Mouse (Mus musculus) heart, adult 2 months (tissue): ENCODE measurements around the gene Eif3c. TPM values are rescaled to one million over a fixed set of nuclear protein-coding genes. Genes with fewer than 3 reads are reported as not detected.

Experiments
- DNase-seq, 2 experiments: peaks; one replicate each; pipeline ENCODE4 v3.0.0; 2021
- H3K27ac ChIP-seq: fragments of 200-600 bp; 2 replicates; pipeline ENCODE4 v1.8.1; 2022
- H3K27me3 ChIP-seq: fragments of 200-500 bp; 2 replicates; pipeline ENCODE4 v1.6.1; 2012; ENCODE audit warnings: mild to moderate bottlenecking, low read length, inconsistent platforms, mixed read lengths; ENCODE audit not compliant: control insufficient read depth, insufficient read depth
- H3K36me3 ChIP-seq: fragments of 200-500 bp; 2 replicates; pipeline ENCODE4 v1.6.1; 2012; ENCODE audit warnings: low read length, inconsistent platforms; ENCODE audit not compliant: control insufficient read depth, insufficient read depth
- H3K4me1 ChIP-seq: fragments of 200-500 bp; 2 replicates; pipeline ENCODE4 v1.6.1; 2011; ENCODE audit warnings: low read length; ENCODE audit not compliant: control insufficient read depth, insufficient read depth
- H3K4me3 ChIP-seq: fragments of 200-600 bp; 2 replicates; pipeline ENCODE4 v1.8.1; 2022
- H3K79me2 ChIP-seq: fragments of 200-500 bp; replicated peaks from 2 replicates; pipeline ENCODE4 v1.6.1; 2012; ENCODE audit warnings: mild to moderate bottlenecking, inconsistent platforms, low read length, moderate library complexity, mixed read lengths; ENCODE audit not compliant: control insufficient read depth, insufficient read depth
- H3K9ac ChIP-seq: fragments of 200-500 bp; 2 replicates; pipeline ENCODE4 v1.6.1; 2012; ENCODE audit warnings: low read depth, mild to moderate bottlenecking, control low read depth, inconsistent platforms, low read length, mixed read lengths
- CTCF ChIP-seq: fragments of 200-600 bp; IDR thresholded peaks from 2 replicates; pipeline ENCODE4 v1.8.1; 2022; ENCODE audit warnings: antibody characterized with exemption, mild to moderate bottlenecking, moderate library complexity
- EP300 ChIP-seq: fragments of 200-500 bp; IDR thresholded peaks from 2 replicates; pipeline ENCODE4 v1.6.1; 2011; ENCODE audit warnings: low read depth, low read length, control low read depth; ENCODE audit not compliant: insufficient read depth
- POLR2A ChIP-seq: fragments of 200-500 bp; IDR thresholded peaks from 2 replicates; pipeline ENCODE4 v1.6.1; 2011; ENCODE audit warnings: mild to moderate bottlenecking, low read depth, low read length, control low read depth; ENCODE audit not compliant: insufficient read depth
- WGBS: fragments of 180-500 bp; shearing (Covaris S2); methylation state at CpG from one replicate; pipeline ENCODE4 v1.1.7; 2018; 5-methylcytosine and 5-hydroxymethylcytosine counted together
- intact Hi-C: fragments of 180-260 bp; cut with DNase I; formaldehyde crosslinking; loops from one replicate; pipeline ENCODE4 v1.15.1; 2025
- polyA plus RNA-seq: library from polyadenylated mRNA; depleted of rRNA; stranded (reverse); fragments of >200 nt; gene quantifications from 2 replicates; pipeline ENCODE4 v1.2.3, GENCODE M21; 2012
- total RNA-seq, 2 experiments: library from RNA; stranded (reverse); gene quantifications; 2 replicates each; pipeline ENCODE4 v1.2.3; 2021

Eif3c gene
- total and polyA plus RNA-seq, 3 experiments: 59.3 to 159 (median 133) TPM

DNA sequence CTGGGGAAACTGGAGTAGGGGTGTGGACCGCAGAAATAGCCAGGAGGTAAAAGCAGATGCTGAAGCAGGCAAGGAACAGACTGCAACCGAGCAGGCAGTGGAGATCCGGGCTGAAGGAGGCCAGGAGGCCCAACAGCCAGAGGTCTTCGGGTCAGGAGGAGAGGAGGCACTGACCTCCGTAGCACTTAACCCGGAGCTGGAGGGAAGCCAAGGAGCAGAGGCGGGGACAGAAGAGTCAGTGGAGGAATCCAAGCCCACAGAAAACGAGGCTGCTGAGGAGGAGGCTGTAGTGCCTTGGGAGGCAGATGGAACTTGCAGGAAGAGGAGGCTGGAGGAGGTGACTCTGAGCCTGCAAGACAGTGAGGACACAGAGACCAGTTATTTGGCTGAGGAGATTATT lies 20.6 kb upstream of the Eif3c start:
- H3K27ac ChIP-seq: no peak overlapping the region
- WGBS: 23% methylated on average over 8 of the region's 8 CpGs
- no peak overlapping the region for H3K9ac ChIP-seq
- H3K4me1 ChIP-seq: no peaks in the 10 kb centered on the region
- H3K79me2 ChIP-seq: no peaks in the 10 kb centered on the region
- no peaks in the 10 kb centered on the region for H3K36me3 ChIP-seq
- peak; percentile 45 to 59 for DNase-seq
- no peak overlapping the region for H3K4me3 ChIP-seq
- no peak for TF ChIP-seq EP300
- no peak for TF ChIP-seq POLR2A
- no peaks in the 10 kb centered on the region for H3K27me3 ChIP-seq
- intact Hi-C loops: loop anchor here (10.0 kb wide), 1 partner anchor 618 kb away; the partner anchor contains the start of genes Mylpf and Tbc1d10b

DNA sequence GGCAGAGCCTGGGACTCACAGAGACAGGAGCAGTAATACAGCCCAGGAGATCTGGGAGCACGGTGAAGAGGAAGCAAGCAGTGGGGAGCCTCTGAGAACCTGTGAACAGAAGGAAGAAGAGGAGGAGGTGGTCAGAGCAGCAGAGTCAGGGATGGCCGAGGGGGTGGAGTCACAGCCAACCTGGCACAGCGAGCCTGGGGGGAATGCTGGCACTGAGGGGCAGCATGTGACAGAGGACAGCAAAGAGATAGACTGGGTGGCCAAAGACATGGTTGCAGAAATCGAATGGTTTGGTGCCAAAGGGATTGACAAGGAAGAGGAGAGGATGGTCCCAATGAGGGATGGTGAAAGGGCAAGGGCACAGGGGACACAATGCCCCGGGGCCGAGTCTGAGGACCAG lies 19.5 kb upstream of the Eif3c start, which contains the start of gene Cln3:
Gene Cln3, minus strand, starts transcription at position 101 of the 400 bp plus-strand sequence.
- H3K27ac ChIP-seq: no peak within 1 kb of the TSS

DNA sequence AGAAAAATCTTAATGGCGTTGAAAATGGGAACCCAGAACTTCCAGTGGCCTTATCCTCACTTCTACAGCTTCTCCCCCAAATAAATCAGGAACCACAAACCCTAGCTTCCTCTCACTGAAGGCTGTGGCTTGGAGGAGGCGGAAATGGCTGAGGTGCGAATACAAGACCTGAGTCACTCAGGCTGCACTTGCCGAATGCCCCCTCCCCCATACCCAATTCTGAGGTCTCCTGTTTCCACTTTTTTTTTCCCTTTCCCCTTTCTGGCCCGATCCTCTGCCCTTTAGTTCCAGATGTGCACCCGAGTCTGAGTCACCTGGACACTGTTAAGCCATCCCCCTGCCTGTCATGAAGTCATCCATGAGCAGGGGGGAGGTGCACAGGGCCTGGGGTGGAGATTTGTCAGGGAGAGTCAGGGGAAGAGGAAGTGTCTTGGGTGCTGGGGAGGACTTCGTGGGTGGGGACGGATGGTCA lies 18.3 kb upstream of the Eif3c start, which contains the start of gene Apobr:
Gene Apobr, plus strand, starts transcription at position 437 of the 472 bp plus-strand sequence.
- H3K27ac ChIP-seq: peak within 1 kb of the TSS; percentile 97
- TF ChIP-seq CTCF: no peak
- no peak for TF ChIP-seq EP300
- TF ChIP-seq POLR2A: no peak
- H3K4me3 ChIP-seq: peak within 1 kb of the TSS; percentile 83; the same call in 1 of the 2 replicates
- H3K27me3 ChIP-seq: no peaks in the 10 kb centered on the region
- H3K79me2 ChIP-seq: no peaks in the 10 kb centered on the region
- DNase-seq: peak in 1 of 2 experiments; percentile 49
- intact Hi-C loops: loop anchor here (10.0 kb wide), 1 partner anchor 620 kb away; the partner anchor contains the start of genes Mylpf and Tbc1d10b
- 65% methylated on average over 8 of the region's 8 CpGs for WGBS
- no peak within 1 kb of the TSS for H3K9ac ChIP-seq
- no peaks in the 10 kb centered on the region for H3K36me3 ChIP-seq
- no peaks in the 10 kb centered on the region for H3K4me1 ChIP-seq

More for the DNA sequence above, 19.5 kb upstream of the Eif3c start, which contains the start of gene Cln3:
- 73% methylated on average over 6 of the region's 6 CpGs for WGBS
- Histone ChIP-seq H3K27me3 (no peaks in the 10 kb centered on the region), H3K9ac (no peak within 1 kb of the TSS), H3K79me2 (no peaks in the 10 kb centered on the region), H3K4me3 (no peak within 1 kb of the TSS), H3K36me3 (no peaks in the 10 kb centered on the region), H3K4me1 (no peaks in the 10 kb centered on the region)
- intact Hi-C loops: loop anchor here (10.0 kb wide), 1 partner anchor 619 kb away; the partner anchor contains the start of genes Mylpf and Tbc1d10b
- DNase-seq: no peak
- no peak for TF ChIP-seq POLR2A
- no peak for TF ChIP-seq CTCF
- TF ChIP-seq EP300: no peak

DNA sequence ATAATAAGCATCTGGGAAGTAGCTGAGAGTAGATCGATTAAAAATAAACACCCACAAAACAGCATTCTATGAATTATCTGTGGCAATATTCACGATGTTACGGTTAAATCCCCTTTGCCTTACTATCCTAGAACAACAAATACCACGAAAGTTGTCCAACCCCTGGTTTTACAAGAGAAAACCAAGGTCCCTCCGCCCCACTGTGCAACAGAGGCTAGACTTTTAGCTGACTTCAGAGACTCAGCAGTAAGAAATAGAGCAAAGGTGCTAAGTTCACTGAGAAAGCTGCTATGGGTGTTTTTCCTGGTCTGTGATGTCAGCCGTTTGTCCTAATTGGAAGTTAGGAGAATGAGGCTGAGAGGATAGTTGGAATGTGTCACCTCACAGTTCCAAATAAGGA lies 17.6 kb upstream of the Eif3c start:
- no peaks in the 10 kb centered on the region for H3K36me3 ChIP-seq
- DNase-seq: no peak
- H3K4me3 ChIP-seq: peak overlapping the region; percentile 83
- intact Hi-C loops: loop anchor here (1.0 to 10.0 kb wide), 3 partner anchors 17 to 621 kb away; partner anchors contain the start of genes Bola2, Eif3c, Mylpf and Slx1b
- no peaks in the 10 kb centered on the region for H3K4me1 ChIP-seq
- no peaks in the 10 kb centered on the region for H3K79me2 ChIP-seq
- peak overlapping the region; percentile 97 for H3K27ac ChIP-seq
- H3K27me3 ChIP-seq: no peaks in the 10 kb centered on the region
- WGBS: 47% methylated on average over 6 of the region's 6 CpGs
- TF ChIP-seq POLR2A (no peak), CTCF (no peak), EP300 (no peak)
- no peak overlapping the region for H3K9ac ChIP-seq

DNA sequence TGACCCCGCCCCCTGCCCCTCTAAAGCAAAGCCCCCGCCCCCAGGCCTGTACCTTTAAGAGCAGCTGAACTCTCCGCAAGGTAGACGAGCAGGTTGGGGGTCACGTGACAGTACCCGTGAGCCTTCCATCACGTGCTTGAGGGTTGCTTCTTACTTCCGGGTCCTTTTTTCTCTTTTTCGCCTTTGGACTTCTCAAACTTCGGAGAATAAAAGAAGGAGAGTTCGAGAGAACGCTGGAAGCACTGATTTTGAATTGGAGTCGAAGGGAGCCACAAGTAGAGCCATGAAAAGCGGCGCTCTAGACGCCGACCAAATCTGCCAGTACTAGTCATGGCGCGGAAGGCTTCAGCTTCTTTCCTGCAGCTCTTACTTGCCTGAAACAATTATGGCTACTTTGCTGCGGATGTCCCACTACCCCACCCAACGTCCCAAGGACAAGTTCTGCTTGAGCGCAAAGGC lies 17.1 kb upstream of the Eif3c start:
- Histone ChIP-seq H3K9ac (peak overlapping the region; percentile 62), H3K79me2 (no peaks in the 10 kb centered on the region), H3K4me1 (no peaks in the 10 kb centered on the region), H3K27me3 (no peaks in the 10 kb centered on the region), H3K36me3 (no peaks in the 10 kb centered on the region), H3K4me3 (peak overlapping the region; percentile 83), H3K27ac (peak overlapping the region; percentile 97)
- intact Hi-C loops: loop anchor here (1.0 to 10.0 kb wide), 3 partner anchors 16 to 622 kb away; partner anchors contain the start of genes Bola2, Eif3c, Mylpf and Slx1b
- 0 out of 2 replicates have a peak, but pooled peaks have one; percentile 48 for TF ChIP-seq EP300
- TF ChIP-seq CTCF: no peak
- peak; percentile 54 for TF ChIP-seq POLR2A
- under 1% methylated on average over 22 of the region's 22 CpGs for WGBS
- peak; percentile 86 to 88 for DNase-seq

DNA sequence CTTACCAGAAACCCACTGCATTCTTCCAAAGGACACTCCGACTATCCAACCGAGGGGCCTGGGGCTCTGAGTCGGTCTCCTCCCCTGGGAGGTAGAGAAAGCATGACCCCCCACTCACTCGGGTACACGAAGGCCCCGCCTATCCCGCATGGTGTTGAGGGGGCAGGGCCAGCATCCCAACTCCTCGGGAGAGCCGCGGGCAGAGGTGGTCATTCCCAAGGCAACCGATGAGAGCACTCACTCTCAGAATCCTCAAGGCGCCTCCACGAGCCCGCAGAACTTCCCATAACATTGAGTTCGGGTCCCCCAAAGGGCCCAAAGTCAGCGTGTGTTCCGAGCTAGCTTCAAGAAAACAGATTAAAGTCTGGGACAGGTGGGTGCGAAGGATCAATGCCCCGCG lies 16.5 kb upstream of the Eif3c start:
- DNase-seq: no peak
- intact Hi-C loops: loop anchor here (1.0 to 10.0 kb wide), 3 partner anchors 16 to 622 kb away; partner anchors contain the start of genes Bola2, Eif3c, Mylpf and Slx1b
- Histone ChIP-seq H3K27me3 (no peaks in the 10 kb centered on the region), H3K36me3 (no peaks in the 10 kb centered on the region), H3K79me2 (no peaks in the 10 kb centered on the region), H3K4me1 (no peaks in the 10 kb centered on the region), H3K27ac (peak overlapping the region; percentile 97), H3K4me3 (peak overlapping the region; percentile 83), H3K9ac (peak overlapping the region; percentile 56)
- WGBS: 4% methylated on average over 20 of the region's 20 CpGs
- TF ChIP-seq CTCF (no peak), POLR2A (no peak), EP300 (no peak)
